Mouse (Mus musculus) spleen, adult 2 months (tissue): ENCODE data around the gene Cobll1. TPM values are rescaled to one million over a fixed set of nuclear protein-coding genes. Genes with fewer than 3 reads are reported as not detected.

Experiments used
- DNase-seq, 2 experiments: peaks; one replicate each; pipeline versions ENCODE4 v3.0.0 to v3.0.0-alpha.2; 2012 to 2021; ENCODE audit warnings: low spot score in 2 of 2, low read depth in 1 of 2
- H3K27ac ChIP-seq: fragments of 200-500 bp; 2 replicates; pipeline ENCODE4 v1.5.1; 2012; ENCODE audit warnings: low read length, inconsistent platforms; ENCODE audit not compliant: insufficient read depth
- H3K27me3 ChIP-seq: fragments of 200-500 bp; 2 replicates; pipeline ENCODE4 v1.6.1; 2012; ENCODE audit warnings: mild to moderate bottlenecking, moderate library complexity, low read length, inconsistent platforms; ENCODE audit not compliant: control insufficient read depth, insufficient read depth
- H3K36me3 ChIP-seq: fragments of 200-500 bp; 2 replicates; pipeline ENCODE4 v1.6.1; 2012; ENCODE audit warnings: mild to moderate bottlenecking, low read length, inconsistent platforms; ENCODE audit not compliant: control insufficient read depth, insufficient read depth
- H3K4me1 ChIP-seq: fragments of 200-500 bp; 2 replicates; pipeline ENCODE4 v1.6.1; 2011; ENCODE audit warnings: inconsistent platforms; ENCODE audit not compliant: control insufficient read depth, insufficient read depth, insufficient read length
- H3K4me3 ChIP-seq: fragments of 200-500 bp; 2 replicates; pipeline ENCODE4 v1.5.1; 2011; ENCODE audit warnings: mild to moderate bottlenecking, inconsistent platforms; ENCODE audit not compliant: insufficient read depth, insufficient read length; ENCODE audit errors: extremely low read depth
- CTCF ChIP-seq: fragments of 200-500 bp; IDR thresholded peaks from 2 replicates; pipeline ENCODE4 v1.5.1; 2011; ENCODE audit warnings: mild to moderate bottlenecking, inconsistent platforms; ENCODE audit not compliant: insufficient read depth, insufficient read length, insufficient replicate concordance; ENCODE audit errors: extremely low read depth
- POLR2A ChIP-seq: fragments of 200-500 bp; IDR thresholded peaks from 2 replicates; pipeline ENCODE4 v1.6.1; 2011; ENCODE audit warnings: low read depth, low read length, inconsistent platforms
- WGBS: fragments of 180-500 bp; shearing (Covaris S2); methylation state at CpG from one replicate; pipeline ENCODE4 v1.1.7; 2018; 5-methylcytosine and 5-hydroxymethylcytosine counted together
- polyA plus RNA-seq: library from polyadenylated mRNA; depleted of rRNA; stranded (reverse); fragments of >200 nt; gene quantifications from 2 replicates; pipeline ENCODE4 v1.2.3, GENCODE M21; 2012

The Cobll1 gene
- polyA plus RNA-seq, 1 experiment = 5.4 TPM

GRCm38 (mm10) chr2:65181066-65181716 is 58.0 kb downstream of the Cobll1 start:
- Histone ChIP-seq H3K4me3 (no peak overlapping the region), H3K27me3 (no peaks in the 10 kb centered on the region), H3K27ac (no peak overlapping the region), H3K36me3 (no peaks in the 10 kb centered on the region), H3K4me1 (peaks cover 9% of the 10 kb centered on the region; the same call in 1 of the 2 replicates)
- no peak for TF ChIP-seq POLR2A
- TF ChIP-seq CTCF = no peak
- no peak for DNase-seq
- 47% methylated on average over 9 of the region's 9 CpGs for WGBS

- Histone ChIP-seq H3K36me3 (no peaks in the 10 kb centered on the region), H3K27me3 (no peaks in the 10 kb centered on the region), H3K27ac (no peak overlapping the region), H3K4me1 (peaks cover 2% of the 10 kb centered on the region), H3K4me3 (no peak overlapping the region)
- 88% methylated on average over 5 of the region's 5 CpGs for WGBS
- TF ChIP-seq POLR2A (no peak), CTCF (no peak)
- no peak for DNase-seq
Observed at GRCm38 (mm10) chr2:65175645-65176044, 63.6 kb downstream of the Cobll1 start.

- 86% methylated on average over 6 of the region's 6 CpGs for WGBS
- Histone ChIP-seq H3K4me3 (no peak overlapping the region), H3K4me1 (peaks cover 2% of the 10 kb centered on the region), H3K27ac (no peak overlapping the region), H3K27me3 (no peaks in the 10 kb centered on the region), H3K36me3 (no peaks in the 10 kb centered on the region)
- no peak for DNase-seq
- TF ChIP-seq POLR2A (no peak), CTCF (no peak)
Observed at GRCm38 (mm10) chr2:65172071-65172470, 67.1 kb downstream of the Cobll1 start.

GRCm38 (mm10) chr2:65171516-65171915 is 67.7 kb downstream of the Cobll1 start:
- H3K27ac ChIP-seq = no peak overlapping the region
- peaks cover 2% of the 10 kb centered on the region for H3K4me1 ChIP-seq
- 36% methylated on average over 1 of the region's 1 CpGs for WGBS
- no peak overlapping the region for H3K4me3 ChIP-seq
- TF ChIP-seq POLR2A (no peak), CTCF (no peak)
- no peak for DNase-seq
- H3K27me3 ChIP-seq = no peaks in the 10 kb centered on the region
- H3K36me3 ChIP-seq = no peaks in the 10 kb centered on the region

GRCm38 (mm10) chr2:65170693-65171456 is 68.3 kb downstream of the Cobll1 start:
- H3K27ac ChIP-seq = no peak overlapping the region

GRCm38 (mm10) chr2:65170256-65170655 is 68.9 kb downstream of the Cobll1 start:
- Histone ChIP-seq H3K27me3 (no peaks in the 10 kb centered on the region), H3K36me3 (no peaks in the 10 kb centered on the region), H3K4me1 (peaks cover 2% of the 10 kb centered on the region), H3K27ac (no peak overlapping the region), H3K4me3 (peak overlapping the region; percentile 10; the same call in 1 of the 2 replicates)
- WGBS = 19% methylated on average over 5 of the region's 5 CpGs
- no peak for DNase-seq
- no peak for TF ChIP-seq CTCF
- no peak for TF ChIP-seq POLR2A

More at GRCm38 (mm10) chr2:65170693-65171456, 68.3 kb downstream of the Cobll1 start:
- Histone ChIP-seq H3K4me3 (peak overlapping the region; percentile 39), H3K27me3 (no peaks in the 10 kb centered on the region), H3K36me3 (no peaks in the 10 kb centered on the region), H3K4me1 (peaks cover 2% of the 10 kb centered on the region)
- WGBS = 15% methylated on average over 18 of the region's 18 CpGs
- TF ChIP-seq CTCF (no peak), POLR2A (no peak)
- no peak for DNase-seq

- no peak for DNase-seq
Observed at GRCm38 (mm10) chr2:65163990-65164389, 75.2 kb downstream of the Cobll1 start.

More at GRCm38 (mm10) chr2:65163990-65164389, 75.2 kb downstream of the Cobll1 start:
- Histone ChIP-seq H3K36me3 (no peaks in the 10 kb centered on the region), H3K27ac (no peak overlapping the region), H3K4me3 (no peak overlapping the region), H3K4me1 (no peaks in the 10 kb centered on the region), H3K27me3 (no peaks in the 10 kb centered on the region)
- 89% methylated on average over 4 of the region's 4 CpGs for WGBS
- TF ChIP-seq CTCF (no peak), POLR2A (no peak)
